Comparison of ENCODE assay signal across 15 mouse cellular contexts in the genomic region with DNA sequence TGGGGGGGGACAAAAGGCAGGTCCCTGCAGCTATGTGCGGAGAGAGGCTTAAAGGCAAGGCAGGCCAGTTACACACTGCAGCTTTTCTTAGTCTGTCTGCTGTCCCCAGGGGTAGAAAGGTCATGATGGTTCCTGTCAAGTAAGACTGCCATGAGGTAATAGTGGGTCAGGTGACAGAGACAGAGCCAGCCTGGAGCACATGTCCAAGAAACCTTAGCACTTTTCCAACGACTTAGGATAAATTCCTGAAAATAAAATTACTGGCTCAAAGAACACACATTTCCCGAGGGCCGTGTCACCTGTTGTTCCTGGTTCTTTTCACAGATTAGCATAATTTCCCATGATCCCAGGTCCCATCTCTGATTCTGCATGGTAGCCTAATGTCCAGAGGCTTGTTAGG. TPM values are rescaled to one million over a fixed set of nuclear protein-coding genes. Genes with fewer than 3 reads are reported as not detected.
A peak's percentile ranks its signal among the peaks of the same experiment; 100 is the strongest.
DNase-seq lines count a peak whose midpoint lies in the region; ATAC-seq and TF ChIP-seq lines count a peak whose summit lies in the region.
"Had no signal": no experiment of that assay in that cellular context is flagged by ENCODE, and none has a peak within 500 bp of the region (broad histone marks: within the 10 kb centered on the region; RNA-seq: fewer than 3 reads in every experiment).

No protein-coding gene starts in this region.

- H3K4me1 ChIP-seq in heart, embryonic 11.5 days (ENCODE audit: control insufficient read depth, insufficient read depth, low read length) = peaks cover 28% of the 10 kb centered on the region
- peaks cover 43% of the 10 kb centered on the region for H3K4me1 ChIP-seq in lung, embryonic 15.5 days
- H3K4me1 ChIP-seq in embryonic facial prominence, embryonic 15.5 days = peaks cover 39% of the 10 kb centered on the region
- H3K4me1 ChIP-seq in limb, embryonic 14.5 days (ENCODE audit: control insufficient read depth, insufficient read depth, low read length) = peaks cover 34% of the 10 kb centered on the region

- no peak for ATAC-seq in heart, embryonic 11.5 days (replicated peaks; ENCODE audit: insufficient number of reproducible peaks, low FRiP score, low TSS enrichment)
- no peak for ATAC-seq in lung, embryonic 15.5 days (ENCODE audit: borderline replicate concordance, extremely low read depth, low FRiP score, low TSS enrichment)
- no peak for ATAC-seq in embryonic facial prominence, embryonic 15.5 days (ENCODE audit: insufficient number of reproducible peaks, low FRiP score, low TSS enrichment, low read depth)
- 0 out of 2 replicates have a peak, but pooled peaks have one; percentile 9 for ATAC-seq in limb, embryonic 14.5 days (ENCODE audit: low FRiP score, low read depth)
- ATAC-seq: inflammation-experienced regulatory T-cells, adult 6 months had no signal

- no peak for DNase-seq in heart, adult 8-10 months (ENCODE audit: low spot score)
- no peak for DNase-seq in lung, postnatal 36 days
- DNase-seq in limb, embryonic 14.5 days (ENCODE audit: low spot score) = no peak
- DNase-seq in right cerebral cortex, postnatal 25 days = no peak
- no peak for DNase-seq in left cerebral cortex, adult 18-20 months (ENCODE audit: low spot score in 2 of 2)
- DNase-seq: adrenal gland, postnatal 25 days; cerebellum, adult 11 months; gastrocnemius, postnatal 14 days; layer of hippocampus, postnatal 36 days; lung, adult 2 months had no signal

- peaks cover 7% of the 10 kb centered on the region; the same call in 1 of the 2 replicates for H3K36me3 ChIP-seq in heart, embryonic 11.5 days (ENCODE audit: control insufficient read depth, insufficient read depth, low read length)
- H3K36me3 ChIP-seq in lung, embryonic 15.5 days = no peaks in the 10 kb centered on the region
- no peaks in the 10 kb centered on the region for H3K36me3 ChIP-seq in embryonic facial prominence, embryonic 15.5 days
- H3K36me3 ChIP-seq in limb, embryonic 14.5 days (ENCODE audit: control insufficient read depth, insufficient read depth, low read length) = peaks cover 26% of the 10 kb centered on the region

- H3K4me2 ChIP-seq in heart, embryonic 11.5 days = no peak overlapping the region
- H3K4me2 ChIP-seq in lung, embryonic 15.5 days = no peak overlapping the region
- H3K4me2 ChIP-seq in embryonic facial prominence, embryonic 15.5 days (replicated peaks) = 0 out of 2 replicates have a peak overlapping the region, but pooled peaks have one; percentile 8
- H3K4me2 ChIP-seq in limb, embryonic 14.5 days (replicated peaks; ENCODE audit: low read depth, low read length, severe bottlenecking) = peak overlapping the region; percentile 80; the same call in 1 of the 2 replicates

- 40% methylated on average over 4 of the region's 4 CpGs for WGBS in heart, embryonic 11.5 days (ENCODE audit: insufficient replicate concordance)
- 34% methylated on average over 4 of the region's 4 CpGs for WGBS in lung, embryonic 15.5 days
- WGBS in embryonic facial prominence, embryonic 15.5 days = 23% methylated on average over 4 of the region's 4 CpGs
- 13% methylated on average over 4 of the region's 4 CpGs for WGBS in limb, embryonic 14.5 days

- H3K27me3 ChIP-seq in heart, embryonic 11.5 days (ENCODE audit: control insufficient read depth, insufficient read depth, low read length) = no peaks in the 10 kb centered on the region
- peaks cover 8% of the 10 kb centered on the region for H3K27me3 ChIP-seq in lung, embryonic 15.5 days
- no peaks in the 10 kb centered on the region for H3K27me3 ChIP-seq in embryonic facial prominence, embryonic 15.5 days
- no peaks in the 10 kb centered on the region for H3K27me3 ChIP-seq in limb, embryonic 14.5 days (ENCODE audit: control insufficient read depth, insufficient read depth, low read length)

- H3K9me3 ChIP-seq in heart, embryonic 11.5 days (replicated peaks; ENCODE audit: control insufficient read depth, low read length) = no peaks in the 10 kb centered on the region
- H3K9me3 ChIP-seq in lung, embryonic 15.5 days = no peaks in the 10 kb centered on the region
- no peaks in the 10 kb centered on the region for H3K9me3 ChIP-seq in embryonic facial prominence, embryonic 15.5 days (replicated peaks)
- H3K9me3 ChIP-seq in limb, embryonic 14.5 days (ENCODE audit: control insufficient read depth, low read length) = no peaks in the 10 kb centered on the region

- TF ChIP-seq POLR2A in limb, embryonic 14.5 days (IDR thresholded peaks at IDR 0.05; ENCODE audit: borderline replicate concordance, extremely low read depth, insufficient read depth, insufficient read length) = no peak

- peak overlapping the region; percentile 38; the same call in 1 of the 2 replicates for H3K27ac ChIP-seq in heart, embryonic 11.5 days (ENCODE audit: low read depth, low read length)
- H3K27ac ChIP-seq in lung, embryonic 15.5 days = peak overlapping the region; percentile 56
- peak overlapping the region; percentile 99 for H3K27ac ChIP-seq in embryonic facial prominence, embryonic 15.5 days (replicated peaks)
- H3K27ac ChIP-seq in limb, embryonic 14.5 days (replicated peaks; ENCODE audit: low read depth, low read length) = peak overlapping the region; percentile 82

- peak overlapping the region; percentile 63 for H3K9ac ChIP-seq in heart, embryonic 11.5 days (ENCODE audit: low read depth, low read length)
- H3K9ac ChIP-seq in lung, embryonic 15.5 days = no peak overlapping the region
- no peak overlapping the region for H3K9ac ChIP-seq in embryonic facial prominence, embryonic 15.5 days
- peak overlapping the region; percentile 46 for H3K9ac ChIP-seq in limb, embryonic 14.5 days (ENCODE audit: low read depth, low read length, severe bottlenecking)

- H3K4me3 ChIP-seq in heart, embryonic 11.5 days (ENCODE audit: low read depth, low read length) = no peak overlapping the region
- H3K4me3 ChIP-seq in lung, embryonic 15.5 days = no peak overlapping the region
- H3K4me3 ChIP-seq in embryonic facial prominence, embryonic 15.5 days (replicated peaks) = no peak overlapping the region
- H3K4me3 ChIP-seq in limb, embryonic 14.5 days (replicated peaks; ENCODE audit: low read length) = peak overlapping the region; percentile 97; the same call in 1 of the 2 replicates
- H3K4me3 ChIP-seq: erythroblast, embryonic 14.5 days had no signal

RNA-seq across cellular contexts. Expression of a gene that starts 6.1 kb away (rescaled TPM):
- polyA plus RNA-seq in heart, embryonic 11.5 days (2014; fragmentation: Nextera tagmentation; extraction: Ambion mirVana) = 23.9 and 25.0 TPM in 2 replicates
- total RNA-seq in heart, adult 8-10 months (2022) = 1 to 10 TPM; 1.5 to 2.5 (median 2.2) TPM
- polyA plus RNA-seq in lung, embryonic 15.5 days (2015; fragmentation: Nextera tagmentation; extraction: Ambion mirVana) = 35.9 and 38.1 TPM in 2 replicates
- polyA plus RNA-seq in embryonic facial prominence, embryonic 15.5 days (2015; fragmentation: Nextera tagmentation; extraction: Ambion mirVana) = 45.8 and 47.6 TPM in 2 replicates
- polyA plus RNA-seq in limb, embryonic 14.5 days (2012; rRNA removed) = 163 and 258 TPM in 2 replicates
- 65.5 and 70.7 TPM in 2 replicates for polyA plus RNA-seq in limb, embryonic 14.5 days (2014; fragmentation: Nextera tagmentation; extraction: Ambion mirVana)
- total RNA-seq in left cerebral cortex, adult 18-20 months (2021) = 1 to 10 TPM; 9.4 to 9.7 TPM
- polyA plus RNA-seq: erythroblast, embryonic 14.5 days; inflammation-experienced regulatory T-cells, adult 6 months had no signal

RNA-seq across cellular contexts. Expression of a gene that starts 31.0 kb away (rescaled TPM):
- 13.6 and 13.9 TPM in 2 replicates for polyA plus RNA-seq in heart, embryonic 11.5 days (2014; fragmentation: Nextera tagmentation; extraction: Ambion mirVana)
- total RNA-seq in heart, adult 8-10 months (2022) = under 1 TPM in 3 of 4 experiments, not detected in 1; 0.34 to 0.65 (median 0.60) TPM
- polyA plus RNA-seq in lung, embryonic 15.5 days (2015; fragmentation: Nextera tagmentation; extraction: Ambion mirVana) = 16.1 and 20.3 TPM in 2 replicates
- 11.1 and 12.0 TPM in 2 replicates for polyA plus RNA-seq in embryonic facial prominence, embryonic 15.5 days (2015; fragmentation: Nextera tagmentation; extraction: Ambion mirVana)
- 5.5 and 7.2 TPM in 2 replicates for polyA plus RNA-seq in limb, embryonic 14.5 days (2012; rRNA removed)
- polyA plus RNA-seq in limb, embryonic 14.5 days (2014; fragmentation: Nextera tagmentation; extraction: Ambion mirVana) = 11.4 and 13.2 TPM in 2 replicates
- 1 to 10 TPM; 3.7 to 5.4 TPM for total RNA-seq in left cerebral cortex, adult 18-20 months (2021)
- total RNA-seq: adrenal gland, postnatal 25 days had no signal
- polyA plus RNA-seq: erythroblast, embryonic 14.5 days; inflammation-experienced regulatory T-cells, adult 6 months had no signal

RNA-seq across cellular contexts. Expression of a gene that starts 53.3 kb away (rescaled TPM):
- 0.96 and 1.1 TPM in 2 replicates for polyA plus RNA-seq in heart, embryonic 11.5 days (2014; fragmentation: Nextera tagmentation; extraction: Ambion mirVana)
- not detected for total RNA-seq in heart, adult 8-10 months (2022)
- 0.20 and 0.24 TPM in 2 replicates for polyA plus RNA-seq in lung, embryonic 15.5 days (2015; fragmentation: Nextera tagmentation; extraction: Ambion mirVana)
- polyA plus RNA-seq in embryonic facial prominence, embryonic 15.5 days (2015; fragmentation: Nextera tagmentation; extraction: Ambion mirVana) = 0.58 and 0.80 TPM in 2 replicates
- polyA plus RNA-seq in limb, embryonic 14.5 days (2012; rRNA removed) = 0.68 and 1.2 TPM in 2 replicates
- polyA plus RNA-seq in limb, embryonic 14.5 days (2014; fragmentation: Nextera tagmentation; extraction: Ambion mirVana) = 0.91 and 1.00 TPM in 2 replicates
- total RNA-seq in left cerebral cortex, adult 18-20 months (2021) = not detected
- total RNA-seq: gastrocnemius, postnatal 14 days; layer of hippocampus, postnatal 36 days had no signal
- polyA plus RNA-seq: erythroblast, embryonic 14.5 days; lung, adult 2 months had no signal

RNA-seq across cellular contexts. Expression of a gene that starts 54.1 kb away (rescaled TPM):
- polyA plus RNA-seq in heart, embryonic 11.5 days (2014; fragmentation: Nextera tagmentation; extraction: Ambion mirVana) = 26.4 and 36.5 TPM in 2 replicates
- total RNA-seq in heart, adult 8-10 months (2022) = 10 to 100 TPM; 16.4 to 22.3 (median 17.8) TPM
- 44.6 and 49.7 TPM in 2 replicates for polyA plus RNA-seq in lung, embryonic 15.5 days (2015; fragmentation: Nextera tagmentation; extraction: Ambion mirVana)
- 56.2 and 59.1 TPM in 2 replicates for polyA plus RNA-seq in embryonic facial prominence, embryonic 15.5 days (2015; fragmentation: Nextera tagmentation; extraction: Ambion mirVana)
- polyA plus RNA-seq in limb, embryonic 14.5 days (2012; rRNA removed) = 38.2 and 41.1 TPM in 2 replicates
- 43.0 and 54.7 TPM in 2 replicates for polyA plus RNA-seq in limb, embryonic 14.5 days (2014; fragmentation: Nextera tagmentation; extraction: Ambion mirVana)
- total RNA-seq in left cerebral cortex, adult 18-20 months (2021) = 10 to 100 TPM; 50.8 to 52.0 TPM

Comparison
In these comparisons a context has a peak if more than half of its experiments do, and no peak if none do; other contexts are left out.
1. H3K27ac ChIP-seq: peak in every context shown above with its lines; median percentile 99 in embryonic facial prominence, embryonic 15.5 days; 82 in limb, embryonic 14.5 days; 56 in lung, embryonic 15.5 days; 38 in heart, embryonic 11.5 days.
2. H3K4me2 ChIP-seq: peak in embryonic facial prominence, embryonic 15.5 days (single experiment) and limb, embryonic 14.5 days (single experiment); none in heart, embryonic 11.5 days (single experiment) and lung, embryonic 15.5 days (single experiment).
3. H3K9ac ChIP-seq: peak in heart, embryonic 11.5 days (single experiment) and limb, embryonic 14.5 days (single experiment); none in lung, embryonic 15.5 days (single experiment) and embryonic facial prominence, embryonic 15.5 days (single experiment).